Mouse (Mus musculus) kidney, postnatal 0 days (tissue): ENCODE data around the gene Tcerg1l. TPM values are rescaled to one million over a fixed set of nuclear protein-coding genes. Genes with fewer than 3 reads are reported as not detected.

Source experiments
- ATAC-seq: fragments of 200-750 bp; cut with Nextera tagmentation; replicated peaks from 2 replicates; pipeline ENCODE4 v1.8.0; 2017; ENCODE audit warnings: low read depth, moderate number of reproducible peaks, moderate TSS enrichment, moderate library complexity; ENCODE audit not compliant: low FRiP score
- DNase-seq: peaks from one replicate; pipeline ENCODE4 v3.0.0-alpha.2; 2016; ENCODE audit warnings: low spot score
- H3K27ac ChIP-seq: fragments of 300-500 bp; sonication (generic); 2 replicates; pipeline ENCODE4 v1.5.1; 2014; ENCODE audit warnings: mild to moderate bottlenecking
- H3K27me3 ChIP-seq: fragments of 300-500 bp; sonication (generic); 2 replicates; pipeline ENCODE4 v1.6.1; 2014; ENCODE audit warnings: low read length, mixed read lengths; ENCODE audit not compliant: insufficient read depth
- H3K36me3 ChIP-seq: fragments of 300-500 bp; sonication (generic); 2 replicates; pipeline ENCODE4 v1.6.1; 2014; ENCODE audit warnings: low read length, mixed read lengths; ENCODE audit not compliant: insufficient read depth
- H3K4me1 ChIP-seq: fragments of 300-500 bp; sonication (generic); replicated peaks from 2 replicates; pipeline ENCODE4 v1.6.1; 2014; ENCODE audit warnings: antibody characterized with exemption, low read length, mixed read lengths; ENCODE audit not compliant: insufficient read depth
- H3K4me2 ChIP-seq: fragments of 300-500 bp; sonication (generic); 2 replicates; pipeline ENCODE4 v1.6.1; 2014; ENCODE audit warnings: mild to moderate bottlenecking, low read length, moderate library complexity, mixed read lengths
- H3K4me3 ChIP-seq: fragments of 300-500 bp; sonication (generic); replicated peaks from 2 replicates; pipeline ENCODE4 v1.5.1; 2014; ENCODE audit warnings: low read depth, low read length
- H3K9ac ChIP-seq: fragments of 300-500 bp; sonication (generic); 2 replicates; pipeline ENCODE4 v1.6.1; 2014; ENCODE audit warnings: low read depth, low read length
- H3K9me3 ChIP-seq: fragments of 300-500 bp; sonication (generic); replicated peaks from 2 replicates; pipeline ENCODE4 v1.6.1; 2016; ENCODE audit warnings: low read length, inconsistent platforms, mixed read lengths
- CTCF ChIP-seq: IDR thresholded peaks from 2 replicates; pipeline ENCODE4 v1.5.1; 2016; ENCODE audit warnings: antibody characterized with exemption, low read depth, mild to moderate bottlenecking, moderate library complexity
- WGBS: fragments of 180-500 bp; shearing (Covaris S2); extraction: QIAGEN DNeasy Blood & Tissue Kit; methylation state at CpG from one replicate; pipeline ENCODE4 v1.1.7; 2014; 5-methylcytosine and 5-hydroxymethylcytosine counted together
- polyA plus RNA-seq: library from polyadenylated mRNA; unstranded; fragments of >200 nt; fragmentation: Nextera tagmentation; extraction: Ambion mirVana; gene quantifications from 2 replicates; pipeline ENCODE4 v1.2.1, GENCODE M21; 2015

The Tcerg1l gene
- polyA plus RNA-seq, 1 experiment from 2014 or later: 2.0 TPM

GRCm38 (mm10) chr7:138246684-138247083, 150.8 kb downstream of the Tcerg1l start:
- WGBS: 19% methylated on average over 2 of the region's 2 CpGs
- no peaks in the 10 kb centered on the region for H3K27me3 ChIP-seq
- H3K27ac ChIP-seq: no peak overlapping the region
- H3K9me3 ChIP-seq: no peaks in the 10 kb centered on the region
- TF ChIP-seq CTCF: no peak
- no peak overlapping the region for H3K4me3 ChIP-seq
- H3K4me1 ChIP-seq: no peaks in the 10 kb centered on the region
- no peak for ATAC-seq
- no peak for DNase-seq
- no peak overlapping the region for H3K9ac ChIP-seq
- H3K4me2 ChIP-seq: no peak overlapping the region
- H3K36me3 ChIP-seq: no peaks in the 10 kb centered on the region

DNA sequence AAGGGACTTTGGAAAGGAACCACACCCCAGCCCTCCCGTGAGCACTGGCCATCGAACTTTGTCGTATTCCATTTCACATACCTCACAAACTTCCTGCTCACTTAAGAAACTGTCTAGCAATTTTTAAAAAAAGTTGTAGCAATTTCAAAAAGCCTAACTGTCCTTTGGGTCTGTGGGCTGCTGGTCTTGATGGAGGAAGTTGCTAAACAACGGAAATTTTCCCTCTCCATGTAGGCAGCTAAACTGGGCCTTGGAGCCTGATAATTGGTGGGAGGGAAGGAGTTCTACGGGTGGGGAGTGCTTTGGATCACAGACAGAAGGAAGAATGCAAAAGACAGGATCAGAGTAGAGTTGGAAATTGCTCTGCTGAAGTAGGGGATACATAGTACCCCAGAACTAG, 155.3 kb downstream of the Tcerg1l start:
- Histone ChIP-seq H3K36me3 (no peaks in the 10 kb centered on the region), H3K4me3 (no peak overlapping the region), H3K4me1 (no peaks in the 10 kb centered on the region), H3K9me3 (no peaks in the 10 kb centered on the region), H3K4me2 (no peak overlapping the region), H3K9ac (no peak overlapping the region), H3K27ac (no peak overlapping the region), H3K27me3 (no peaks in the 10 kb centered on the region)
- ATAC-seq (no peak), DNase-seq (no peak)
- TF ChIP-seq CTCF: no peak
- 76% methylated on average over 5 of the region's 5 CpGs for WGBS

DNA sequence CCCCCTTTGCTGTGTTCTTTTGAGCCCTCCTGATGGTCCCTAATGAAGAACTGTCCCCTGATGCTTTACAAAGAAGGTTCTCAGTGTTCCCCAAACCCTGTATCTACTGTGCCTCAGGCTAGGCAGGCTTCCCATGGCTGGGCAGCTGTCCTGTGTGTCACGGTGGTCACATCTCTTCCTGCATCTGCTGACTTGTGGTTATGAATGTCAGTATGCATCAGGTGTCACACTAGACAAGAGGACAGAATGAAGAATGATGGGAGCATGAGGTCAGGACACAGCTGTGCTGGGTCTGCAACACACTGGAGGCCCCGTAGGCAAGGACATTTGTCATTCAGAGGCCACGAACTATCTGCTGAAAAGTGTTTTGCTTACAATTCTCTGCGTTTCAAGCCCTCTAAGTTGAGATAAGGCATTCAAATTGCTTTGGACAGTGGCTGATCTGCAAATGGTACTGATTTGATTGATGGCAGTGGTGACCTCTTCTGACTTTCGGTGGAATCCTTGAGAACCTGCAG, 159.8 kb downstream of the Tcerg1l start:
- H3K9me3 ChIP-seq: no peaks in the 10 kb centered on the region
- ATAC-seq (no peak), DNase-seq (no peak)
- H3K4me3 ChIP-seq: no peak overlapping the region
- no peak overlapping the region for H3K9ac ChIP-seq
- TF ChIP-seq CTCF: no peak
- H3K4me1 ChIP-seq: no peaks in the 10 kb centered on the region
- no peaks in the 10 kb centered on the region for H3K27me3 ChIP-seq
- no peak overlapping the region for H3K4me2 ChIP-seq
- 38% methylated on average over 5 of the region's 5 CpGs for WGBS
- H3K36me3 ChIP-seq: no peaks in the 10 kb centered on the region
- H3K27ac ChIP-seq: no peak overlapping the region

GRCm38 (mm10) chr7:138224252-138224651, 173.3 kb downstream of the Tcerg1l start:
- no peaks in the 10 kb centered on the region for H3K27me3 ChIP-seq
- 82% methylated on average over 3 of the region's 3 CpGs for WGBS
- H3K27ac ChIP-seq: no peak overlapping the region
- H3K9ac ChIP-seq: no peak overlapping the region
- no peak overlapping the region for H3K4me3 ChIP-seq
- H3K4me1 ChIP-seq: no peaks in the 10 kb centered on the region
- ATAC-seq (no peak), DNase-seq (no peak)
- no peak for TF ChIP-seq CTCF
- no peaks in the 10 kb centered on the region for H3K36me3 ChIP-seq
- no peak overlapping the region for H3K4me2 ChIP-seq
- no peaks in the 10 kb centered on the region for H3K9me3 ChIP-seq

DNA sequence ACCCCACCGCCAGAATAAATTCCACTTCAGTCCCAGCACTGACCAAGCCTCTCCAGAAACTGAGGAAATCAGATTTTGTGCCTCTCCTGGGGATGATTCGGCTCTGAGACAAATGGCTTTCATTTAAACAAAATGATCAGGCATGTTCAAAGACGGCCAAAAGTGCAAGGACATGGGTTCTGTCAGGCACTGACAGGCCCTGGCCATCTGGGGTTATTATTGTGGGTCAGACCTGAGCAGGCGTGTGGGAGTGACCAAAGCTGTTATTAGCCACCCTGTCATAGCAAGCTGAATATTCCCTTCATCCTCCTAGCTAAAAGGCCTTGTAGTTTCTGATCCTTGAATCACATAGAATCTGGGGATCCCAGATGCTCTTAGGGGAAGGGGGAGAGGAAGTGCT, 174.6 kb downstream of the Tcerg1l start:
- Histone ChIP-seq H3K4me1 (no peaks in the 10 kb centered on the region), H3K9me3 (no peaks in the 10 kb centered on the region), H3K36me3 (no peaks in the 10 kb centered on the region), H3K27me3 (no peaks in the 10 kb centered on the region), H3K4me2 (no peak overlapping the region), H3K9ac (no peak overlapping the region), H3K4me3 (no peak overlapping the region), H3K27ac (no peak overlapping the region)
- no peak for TF ChIP-seq CTCF
- DNase-seq (no peak), ATAC-seq (no peak)
- 57% methylated on average over 4 of the region's 4 CpGs for WGBS

DNA sequence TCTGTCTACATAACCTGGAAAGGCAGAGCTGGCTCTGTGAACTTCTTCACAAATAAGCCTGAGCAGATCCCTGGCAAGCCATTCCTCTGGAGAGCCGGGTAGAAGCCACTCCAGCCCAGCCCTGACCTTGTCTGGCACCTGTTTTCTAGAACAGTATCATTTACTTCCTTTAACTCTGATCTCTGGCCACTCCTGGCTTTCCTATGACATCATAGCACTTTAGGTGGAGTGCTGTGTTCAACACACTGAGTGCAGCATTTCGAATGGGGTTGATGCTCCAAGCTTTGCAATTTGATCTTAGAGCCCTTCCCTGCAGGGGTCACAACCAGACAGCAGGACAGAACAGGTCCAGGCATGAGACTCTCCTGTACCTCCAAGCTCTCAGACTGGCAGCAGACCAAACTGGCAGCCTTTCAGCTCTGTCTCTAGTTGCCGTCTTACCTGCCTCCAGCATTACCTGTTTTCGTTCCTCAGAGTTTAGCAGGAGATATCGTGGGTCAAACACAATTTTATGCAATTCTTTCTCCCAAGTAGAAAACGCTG, 179.9 kb downstream of the Tcerg1l start:
- 63% methylated on average over 6 of the region's 6 CpGs for WGBS
- Histone ChIP-seq H3K36me3 (no peaks in the 10 kb centered on the region), H3K4me1 (no peaks in the 10 kb centered on the region), H3K27me3 (no peaks in the 10 kb centered on the region), H3K4me2 (no peak overlapping the region), H3K9me3 (no peaks in the 10 kb centered on the region), H3K4me3 (no peak overlapping the region), H3K27ac (no peak overlapping the region), H3K9ac (no peak overlapping the region)
- ATAC-seq (no peak), DNase-seq (no peak)
- TF ChIP-seq CTCF: no peak

DNA sequence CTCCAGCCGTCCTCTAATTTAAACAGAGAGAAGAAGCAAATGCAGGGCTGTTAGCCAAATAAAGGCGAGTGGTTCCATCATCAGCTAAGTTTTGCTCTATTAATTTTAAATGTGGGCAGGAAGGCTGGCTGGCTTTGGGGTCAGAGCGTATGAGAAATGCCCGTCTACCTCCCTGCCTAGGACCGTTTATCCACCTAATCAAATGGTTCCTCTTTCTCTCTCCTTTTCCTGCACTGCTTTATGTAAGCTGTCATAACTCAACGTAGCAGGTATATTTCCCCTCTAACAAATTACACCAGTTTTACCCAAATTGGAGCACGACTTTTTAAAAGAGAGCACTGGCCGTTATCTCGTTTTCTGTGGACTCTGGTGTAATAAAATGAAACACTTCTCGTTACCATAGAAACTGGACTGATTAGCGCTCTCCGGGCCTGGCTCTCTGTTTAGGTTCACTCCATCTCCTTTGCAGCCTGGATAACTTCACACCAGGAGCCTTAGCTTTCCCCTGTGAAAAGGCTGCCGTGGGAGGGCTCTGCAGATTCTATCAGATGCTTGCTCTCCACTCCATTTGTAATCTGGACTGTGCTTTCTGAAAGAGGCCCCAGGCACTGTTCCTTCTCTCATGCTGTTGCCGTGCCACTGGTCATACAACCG, 182.2 kb downstream of the Tcerg1l start:
- 37% methylated on average over 15 of the region's 15 CpGs for WGBS
- Histone ChIP-seq H3K4me3 (no peak overlapping the region), H3K9ac (no peak overlapping the region), H3K27me3 (no peaks in the 10 kb centered on the region), H3K4me1 (no peaks in the 10 kb centered on the region), H3K36me3 (no peaks in the 10 kb centered on the region), H3K4me2 (no peak overlapping the region), H3K27ac (no peak overlapping the region), H3K9me3 (no peaks in the 10 kb centered on the region)
- no peak for DNase-seq
- TF ChIP-seq CTCF: no peak
- ATAC-seq: no peak
